Mouse (Mus musculus) induced T-regulatory cell, adult 2 months (primary cell): Measurements from ENCODE around the gene Daxx.
"Not testable (repeated sequence)": the region's sequence is repeated elsewhere in the genome, so short reads cannot be mapped to it uniquely, and the experiment has no call there.

Experiments
- DNase-seq: peaks from one replicate; pipeline ENCODE4 v3.0.0-alpha.2; 2012; ENCODE audit warnings: low read depth

Daxx gene

GRCm38 (mm10) chr17:33902491-33902890, 6.7 kb upstream of the Daxx start:
- DNase-seq = peak; percentile 74

- peak; percentile 55 for DNase-seq
Measured at GRCm38 (mm10) chr17:33903911-33904651, 5.1 kb upstream of the Daxx start.

- DNase-seq = not testable (repeated sequence)
Measured at GRCm38 (mm10) chr17:33904835-33905234, 4.4 kb upstream of the Daxx start, which contains the start of gene Platr17. TSS of gene Platr17 (plus strand) at chr17:33905135.

GRCm38 (mm10) chr17:33908331-33909076, 710 bp upstream of the Daxx start:
- no peak for DNase-seq

DNA sequence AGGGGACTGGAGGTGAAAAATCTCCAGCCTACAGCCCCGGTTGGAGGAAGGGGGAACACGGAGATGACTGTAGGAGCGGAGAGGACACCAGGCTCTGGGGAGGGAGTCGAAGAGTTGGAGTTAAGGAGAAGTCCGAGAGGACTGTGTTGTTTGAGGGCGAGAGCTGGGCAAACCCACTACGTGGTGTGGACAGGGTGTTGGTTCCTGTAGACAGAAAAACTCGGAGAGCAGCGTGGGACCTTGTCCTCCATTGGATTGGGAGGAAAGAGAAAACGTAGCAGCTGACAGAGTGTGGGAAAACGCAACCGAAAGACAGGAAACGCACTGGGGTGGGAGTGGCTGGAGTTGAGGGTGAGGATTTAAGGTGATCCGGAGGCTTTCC, 646 bp downstream of the Daxx start:
- DNase-seq = peak; percentile 85

- DNase-seq = peak; percentile 79
Measured at GRCm38 (mm10) chr17:33910346-33911051, 1.3 kb downstream of the Daxx start.

DNA sequence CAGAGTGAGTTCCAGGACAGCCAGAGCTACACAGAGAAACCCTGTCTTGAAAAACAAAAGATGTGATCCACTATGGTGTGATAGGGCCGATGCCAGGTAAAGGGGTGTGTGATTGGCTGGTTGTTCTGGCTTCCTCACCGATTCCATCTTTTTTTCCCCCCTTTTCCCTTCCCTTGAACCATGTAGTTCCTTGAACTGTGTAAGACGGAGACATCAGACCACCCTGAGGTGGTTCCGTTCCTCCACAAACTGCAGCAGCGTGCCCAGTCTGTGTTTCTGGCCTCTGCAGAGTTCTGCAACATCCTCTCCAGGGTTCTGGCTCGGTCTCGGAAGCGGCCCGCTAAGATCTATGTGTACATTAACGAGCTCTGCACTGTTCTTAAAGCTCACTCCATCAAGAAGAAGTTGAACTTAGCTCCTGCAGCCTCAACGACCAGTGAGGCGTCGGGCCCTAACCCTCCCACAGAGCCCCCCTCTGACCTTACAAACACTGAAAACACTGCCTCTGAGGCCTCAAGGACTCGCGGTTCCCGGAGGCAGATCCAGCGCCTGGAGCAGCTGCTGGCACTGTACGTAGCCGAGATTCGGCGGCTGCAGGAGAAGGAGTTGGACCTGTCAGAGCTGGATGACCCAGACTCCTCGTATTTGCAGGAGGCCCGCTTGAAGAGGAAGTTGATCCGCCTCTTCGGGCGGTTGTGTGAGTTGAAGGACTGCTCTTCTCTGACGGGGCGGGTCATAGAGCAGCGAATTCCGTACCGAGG, 2.0 kb downstream of the Daxx start:
- no peak for DNase-seq

- no peak for DNase-seq
Measured at GRCm38 (mm10) chr17:33911813-33912414, 2.7 kb downstream of the Daxx start.

DNA sequence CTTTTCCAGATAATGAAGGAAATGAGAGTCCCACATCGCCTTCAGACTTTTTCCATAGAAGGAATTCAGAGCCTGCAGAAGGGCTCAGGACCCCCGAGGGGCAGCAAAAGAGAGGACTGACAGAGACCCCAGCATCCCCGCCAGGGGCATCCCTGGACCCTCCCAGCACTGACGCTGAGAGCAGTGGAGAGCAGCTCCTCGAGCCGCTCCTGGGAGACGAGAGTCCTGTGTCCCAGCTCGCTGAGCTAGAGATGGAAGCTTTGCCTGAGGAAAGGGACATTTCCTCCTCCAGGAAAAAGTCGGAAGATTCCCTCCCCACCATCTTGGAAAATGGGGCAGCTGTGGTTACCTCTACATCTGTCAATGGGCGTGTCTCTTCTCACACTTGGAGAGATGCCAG, 4.0 kb downstream of the Daxx start:
- DNase-seq = no peak

- no peak for DNase-seq
Measured at GRCm38 (mm10) chr17:33913905-33914304, 4.7 kb downstream of the Daxx start.

GRCm38 (mm10) chr17:33914969-33915391, 5.8 kb downstream of the Daxx start:
- DNase-seq = peak; percentile 54

GRCm38 (mm10) chr17:33915671-33916250, 6.5 kb downstream of the Daxx start, which contains the start of the genes Tapbp and Zbtb22:
TSS of gene Tapbp (plus strand) at chr17:33915899.
TSS of gene Zbtb22 (plus strand) at chr17:33915904.
- DNase-seq = peak; percentile 97

DNA sequence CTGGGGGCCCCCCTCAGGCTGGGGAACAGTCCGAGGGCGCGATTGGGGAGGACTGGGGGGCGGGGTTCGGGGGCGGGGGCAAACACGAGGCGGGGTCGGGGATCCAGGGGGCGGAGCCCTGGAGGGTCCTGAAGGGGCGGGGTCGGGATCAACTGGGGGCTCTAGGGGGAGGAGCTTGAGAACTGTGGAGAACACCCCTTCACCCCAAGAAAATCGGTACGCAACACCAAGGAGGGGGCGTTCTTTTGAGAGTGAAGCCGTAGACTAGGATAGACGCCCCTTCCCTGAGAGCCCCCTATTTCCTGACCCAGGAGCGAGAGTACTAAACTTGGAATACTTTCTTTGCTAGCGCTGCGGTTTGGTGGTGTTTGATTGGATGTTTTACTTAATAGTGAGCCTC, 7.1 kb downstream of the Daxx start:
- no peak for DNase-seq

DNA sequence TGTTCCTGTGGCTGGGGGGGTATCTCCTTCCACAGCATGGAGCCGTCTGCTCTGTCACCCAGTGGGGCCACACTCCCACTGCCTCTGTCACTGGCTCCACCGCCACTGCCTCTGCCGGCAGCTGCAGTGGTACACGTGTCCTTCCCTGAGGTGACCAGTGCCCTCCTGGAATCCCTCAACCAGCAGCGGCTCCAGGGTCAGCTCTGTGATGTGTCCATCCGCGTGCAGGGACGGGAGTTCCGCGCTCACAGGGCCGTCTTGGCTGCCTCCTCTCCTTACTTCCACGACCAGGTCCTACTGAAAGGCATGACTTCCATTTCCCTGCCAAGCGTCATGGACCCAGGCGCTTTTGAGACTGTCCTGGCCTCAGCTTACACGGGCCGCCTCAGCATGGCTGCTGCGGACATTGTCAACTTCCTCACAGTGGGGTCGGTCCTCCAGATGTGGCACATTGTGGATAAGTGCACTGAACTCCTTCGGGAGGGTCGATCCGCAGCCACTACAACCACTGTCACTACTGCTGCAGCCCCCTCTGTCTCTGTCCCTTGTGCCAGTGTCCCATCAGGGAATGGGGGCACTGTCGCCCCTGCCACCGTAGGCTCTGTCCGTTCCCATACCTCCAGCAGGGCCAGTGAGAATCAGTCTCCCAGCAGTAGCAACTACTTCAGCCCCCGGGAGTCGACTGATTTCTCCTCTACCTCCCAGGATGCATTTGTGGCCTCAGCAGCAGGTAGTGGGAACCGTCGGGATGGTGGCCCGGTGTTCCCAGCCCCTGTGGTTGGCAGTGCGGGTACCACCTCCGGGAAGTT, 7.8 kb downstream of the Daxx start:
- no peak for DNase-seq

- no peak for DNase-seq
Measured at GRCm38 (mm10) chr17:33917656-33918292, 8.6 kb downstream of the Daxx start.

DNA sequence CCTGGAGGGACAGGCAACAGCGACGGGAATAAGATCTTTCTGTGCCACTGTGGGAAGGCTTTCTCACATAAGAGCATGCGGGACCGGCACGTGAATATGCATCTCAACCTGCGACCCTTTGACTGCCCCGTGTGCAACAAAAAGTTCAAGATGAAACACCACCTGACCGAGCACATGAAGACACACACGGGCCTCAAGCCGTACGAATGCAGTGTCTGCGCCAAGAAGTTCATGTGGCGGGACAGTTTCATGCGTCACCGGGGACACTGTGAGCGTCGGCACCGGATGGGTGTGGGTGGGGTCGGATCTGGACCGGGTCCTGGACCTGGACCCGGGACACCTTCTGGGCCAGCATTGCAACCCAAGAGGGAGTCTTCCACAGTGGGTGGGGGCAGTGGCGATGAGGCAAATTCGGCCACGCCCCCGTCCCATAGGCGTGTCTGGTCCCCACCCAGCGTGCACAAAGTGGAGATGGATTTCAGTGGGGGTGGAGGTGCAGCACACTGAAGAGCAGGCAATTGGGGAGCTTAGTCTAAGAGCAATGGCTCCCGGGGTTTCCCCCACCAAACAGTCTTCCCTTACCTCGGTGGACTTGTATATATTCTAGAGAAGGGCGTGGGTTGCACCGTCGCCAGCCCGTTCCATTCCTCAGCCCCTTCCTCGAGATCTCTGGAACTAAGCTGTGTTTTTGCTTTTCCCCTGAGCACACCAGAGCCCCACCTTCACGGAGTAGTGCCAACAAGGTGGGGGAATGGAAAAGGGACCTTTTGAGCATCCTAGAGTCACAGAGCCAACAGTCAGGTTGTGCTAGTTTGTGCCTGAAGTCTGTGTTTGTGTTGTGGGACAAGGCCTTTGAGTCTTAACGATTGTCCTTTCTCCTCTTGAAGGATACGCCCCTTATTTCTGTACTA, 9.3 kb downstream of the Daxx start:
- peak; percentile 80 for DNase-seq

- DNase-seq = peak; percentile 96
Measured at GRCm38 (mm10) chr17:33919351-33920281, 10.4 kb downstream of the Daxx start.
